Mouse (Mus musculus) testis, adult 2 months (tissue): ENCODE results near the gene Gm10320.

Source experiments
- CTCF ChIP-seq: fragments of 200-500 bp; IDR thresholded peaks from 2 replicates; pipeline ENCODE4 v1.5.1; 2012; ENCODE audit warnings: low read depth, mild to moderate bottlenecking, inconsistent platforms, low read length, moderate library complexity; ENCODE audit not compliant: control insufficient read depth, insufficient read depth, insufficient replicate concordance
- POLR2A ChIP-seq: fragments of 200-500 bp; IDR thresholded peaks from 2 replicates; pipeline ENCODE4 v1.6.1; 2012; ENCODE audit warnings: low read depth, mild to moderate bottlenecking, inconsistent platforms, low read length, moderate library complexity; ENCODE audit not compliant: control insufficient read depth

- no peak for TF ChIP-seq POLR2A
- TF ChIP-seq CTCF, result no peak
Observed at GRCm38 (mm10) chr13:98523719-98524316, 32.0 kb upstream of the Gm10320 start.
